Mouse (Mus musculus) limb, embryonic 10.5 days (tissue): ENCODE data around the gene Ctsz. TPM values are rescaled to one million over a fixed set of nuclear protein-coding genes. Genes with fewer than 3 reads are reported as not detected.
A peak's percentile ranks its signal among the peaks of the same experiment; 100 is the strongest.

ENCODE experiments used
- DNase-seq: peaks from one replicate; pipeline ENCODE4 v3.0.0-alpha.2; 2017; ENCODE audit warnings: low spot score
- H3K27ac ChIP-seq: fragments of 300-500 bp; sonication (generic); 2 replicates; pipeline ENCODE4 v1.5.1; 2016; ENCODE audit warnings: mild to moderate bottlenecking
- H3K27me3 ChIP-seq: fragments of 300-500 bp; sonication (generic); 2 replicates; pipeline ENCODE4 v1.6.1; 2016; ENCODE audit warnings: low read depth, mild to moderate bottlenecking; ENCODE audit not compliant: poor library complexity, severe bottlenecking
- H3K36me3 ChIP-seq: fragments of 300-500 bp; sonication (generic); 2 replicates; pipeline ENCODE4 v1.6.1; 2016; ENCODE audit warnings: mild to moderate bottlenecking, moderate library complexity
- H3K4me1 ChIP-seq: fragments of 300-500 bp; sonication (generic); 2 replicates; pipeline ENCODE4 v1.6.1; 2016
- H3K4me3 ChIP-seq: fragments of 300-500 bp; sonication (generic); 2 replicates; pipeline ENCODE4 v1.5.1; 2016; ENCODE audit warnings: mild to moderate bottlenecking, moderate library complexity
- H3K9me3 ChIP-seq: fragments of 300-500 bp; sonication (generic); replicated peaks from 2 replicates; pipeline ENCODE4 v1.6.1; 2016; ENCODE audit warnings: mild to moderate bottlenecking
- WGBS: fragments of 180-500 bp; shearing (Covaris S2); methylation state at CpG from one replicate; pipeline ENCODE4 v1.1.7; 2016; 5-methylcytosine and 5-hydroxymethylcytosine counted together
- polyA plus RNA-seq: library from polyadenylated mRNA; unstranded; fragments of >200 nt; fragmentation: Nextera tagmentation; extraction: Ambion mirVana; gene quantifications from 2 replicates; pipeline ENCODE4 v1.2.1, GENCODE M21; 2016

Gene Ctsz
- polyA plus RNA-seq, 1 experiment from 2014 or later, result 105 TPM

GRCm38 (mm10) chr2:174453681-174454080 lies 14.8 kb upstream of the Ctsz start:
- Histone ChIP-seq H3K9me3 (no peaks in the 10 kb centered on the region), H3K27me3 (no peaks in the 10 kb centered on the region), H3K4me3 (no peak overlapping the region), H3K27ac (no peak overlapping the region), H3K4me1 (no peaks in the 10 kb centered on the region), H3K36me3 (no peaks in the 10 kb centered on the region)
- no peak for DNase-seq
- WGBS, result 75% methylated on average over 7 of the region's 7 CpGs

DNA sequence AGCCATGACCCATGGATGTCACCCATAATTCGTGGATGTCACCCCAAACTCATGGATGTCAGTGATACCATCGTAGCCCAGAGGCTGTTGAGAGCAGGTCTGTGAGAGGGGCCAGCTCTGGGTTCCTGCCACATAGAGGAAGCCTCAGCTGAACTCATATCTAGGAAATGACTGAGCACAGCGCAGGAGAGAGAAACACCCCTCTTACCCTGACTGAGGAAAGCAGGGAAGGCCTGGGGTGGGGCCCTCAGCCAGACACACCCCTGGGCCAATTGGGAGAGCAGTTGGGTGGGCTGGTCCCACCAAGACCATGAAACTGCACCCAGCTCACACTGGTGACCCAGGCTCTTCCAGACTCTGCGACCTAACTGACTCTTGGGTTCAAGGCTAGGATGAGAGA lies 11.5 kb upstream of the Ctsz start, which contains the start of gene Tubb1:
Gene Tubb1 (plus strand): TSS at position 343 of the 400 bp plus-strand sequence.
- H3K9me3 ChIP-seq, result no peaks in the 10 kb centered on the region
- WGBS, result 74% methylated on average over 4 of the region's 4 CpGs
- no peak for DNase-seq
- H3K27me3 ChIP-seq, result 0 out of 2 replicates have a peak, but pooled peaks cover 7% of the 10 kb centered on the region
- H3K4me3 ChIP-seq, result no peak within 1 kb of the TSS
- no peak within 1 kb of the TSS for H3K27ac ChIP-seq
- H3K36me3 ChIP-seq, result no peaks in the 10 kb centered on the region
- peaks cover 11% of the 10 kb centered on the region for H3K4me1 ChIP-seq

GRCm38 (mm10) chr2:174448405-174448804 lies 9.6 kb upstream of the Ctsz start:
- Histone ChIP-seq H3K9me3 (no peaks in the 10 kb centered on the region), H3K4me3 (no peak overlapping the region), H3K27ac (no peak overlapping the region), H3K36me3 (no peaks in the 10 kb centered on the region), H3K4me1 (peaks cover 11% of the 10 kb centered on the region), H3K27me3 (0 out of 2 replicates have a peak, but pooled peaks cover 7% of the 10 kb centered on the region)
- WGBS, result 85% methylated on average over 4 of the region's 4 CpGs
- DNase-seq, result no peak

- 60% methylated on average over 8 of the region's 8 CpGs for WGBS
These were observed 8.1 kb upstream of the Ctsz start for GRCm38 (mm10) chr2:174446905-174447304.

GRCm38 (mm10) chr2:174446492-174446891 lies 7.7 kb upstream of the Ctsz start:
- peak overlapping the region; percentile 69 for H3K27ac ChIP-seq
- H3K9me3 ChIP-seq, result no peaks in the 10 kb centered on the region
- H3K4me1 ChIP-seq, result peaks cover 19% of the 10 kb centered on the region
- no peak for DNase-seq
- WGBS, result 52% methylated on average over 7 of the region's 7 CpGs
- no peaks in the 10 kb centered on the region for H3K36me3 ChIP-seq
- H3K4me3 ChIP-seq, result no peak overlapping the region
- 0 out of 2 replicates have a peak, but pooled peaks cover 7% of the 10 kb centered on the region for H3K27me3 ChIP-seq

More at GRCm38 (mm10) chr2:174446905-174447304, 8.1 kb upstream of the Ctsz start:
- H3K4me3 ChIP-seq, result no peak overlapping the region
- no peaks in the 10 kb centered on the region for H3K36me3 ChIP-seq
- peaks cover 19% of the 10 kb centered on the region for H3K4me1 ChIP-seq
- no peaks in the 10 kb centered on the region for H3K9me3 ChIP-seq
- H3K27me3 ChIP-seq, result 0 out of 2 replicates have a peak, but pooled peaks cover 7% of the 10 kb centered on the region
- H3K27ac ChIP-seq, result peak overlapping the region; percentile 69
- no peak for DNase-seq

GRCm38 (mm10) chr2:174445018-174445417 lies 6.2 kb upstream of the Ctsz start:
- no peaks in the 10 kb centered on the region for H3K9me3 ChIP-seq
- H3K27ac ChIP-seq, result no peak overlapping the region
- WGBS, result 86% methylated on average over 6 of the region's 6 CpGs
- H3K4me3 ChIP-seq, result no peak overlapping the region
- 0 out of 2 replicates have a peak, but pooled peaks cover 7% of the 10 kb centered on the region for H3K27me3 ChIP-seq
- no peak for DNase-seq
- peaks cover 19% of the 10 kb centered on the region for H3K4me1 ChIP-seq
- H3K36me3 ChIP-seq, result no peaks in the 10 kb centered on the region

DNA sequence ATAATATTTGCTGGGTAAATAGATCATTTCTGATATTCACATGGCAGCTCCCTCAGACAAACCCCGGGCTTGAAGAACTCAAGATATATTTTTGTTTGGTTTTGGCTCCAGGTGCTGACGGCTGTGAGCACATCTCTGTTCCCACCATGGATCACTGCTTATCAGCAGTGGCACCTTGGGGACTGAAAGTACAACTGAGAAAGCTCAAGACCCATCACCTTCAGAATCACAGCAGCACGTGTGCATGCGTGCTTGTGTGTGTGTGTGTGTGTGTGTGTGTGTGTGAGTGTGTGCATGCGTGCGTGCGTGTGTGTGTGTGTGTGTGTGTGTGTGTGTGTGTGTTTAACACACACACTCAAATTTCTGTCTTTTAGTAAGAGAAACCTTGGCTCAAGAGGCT lies 5.5 kb upstream of the Ctsz start:
- no peaks in the 10 kb centered on the region for H3K36me3 ChIP-seq
- peaks cover 23% of the 10 kb centered on the region for H3K4me1 ChIP-seq
- no peak overlapping the region for H3K4me3 ChIP-seq
- H3K27me3 ChIP-seq, result 0 out of 2 replicates have a peak, but pooled peaks cover 7% of the 10 kb centered on the region
- 91% methylated on average over 7 of the region's 7 CpGs for WGBS
- H3K9me3 ChIP-seq, result no peaks in the 10 kb centered on the region
- no peak for DNase-seq
- no peak overlapping the region for H3K27ac ChIP-seq

GRCm38 (mm10) chr2:174443046-174443445 lies 4.2 kb upstream of the Ctsz start:
- Histone ChIP-seq H3K27me3 (0 out of 2 replicates have a peak, but pooled peaks cover 7% of the 10 kb centered on the region), H3K36me3 (no peaks in the 10 kb centered on the region), H3K4me1 (peaks cover 36% of the 10 kb centered on the region), H3K9me3 (no peaks in the 10 kb centered on the region), H3K27ac (0 out of 2 replicates have a peak overlapping the region, but pooled peaks have one; percentile 1), H3K4me3 (no peak overlapping the region)
- DNase-seq, result no peak
- WGBS, result 81% methylated on average over 2 of the region's 2 CpGs

DNA sequence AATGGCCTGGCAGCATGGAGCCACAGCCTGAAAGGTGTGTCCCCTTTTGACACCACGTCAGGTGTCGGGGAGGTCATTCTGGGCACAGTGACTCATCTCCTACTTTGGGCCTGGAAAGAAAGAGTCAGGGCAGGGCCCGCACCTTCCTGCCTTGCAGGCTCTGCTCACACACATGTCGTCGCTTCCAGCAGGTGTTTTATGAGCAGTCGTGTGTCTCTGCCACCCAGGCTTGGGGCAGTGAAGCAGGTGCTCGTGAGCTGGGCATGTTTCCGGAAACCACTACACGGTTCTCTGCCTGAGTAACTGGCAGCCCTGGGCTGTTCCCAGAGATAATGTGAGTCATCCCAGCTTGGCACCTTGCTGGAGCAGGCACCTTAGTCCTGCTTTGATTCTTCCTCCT lies 3.6 kb upstream of the Ctsz start:
- H3K27ac ChIP-seq, result no peak overlapping the region

DNA sequence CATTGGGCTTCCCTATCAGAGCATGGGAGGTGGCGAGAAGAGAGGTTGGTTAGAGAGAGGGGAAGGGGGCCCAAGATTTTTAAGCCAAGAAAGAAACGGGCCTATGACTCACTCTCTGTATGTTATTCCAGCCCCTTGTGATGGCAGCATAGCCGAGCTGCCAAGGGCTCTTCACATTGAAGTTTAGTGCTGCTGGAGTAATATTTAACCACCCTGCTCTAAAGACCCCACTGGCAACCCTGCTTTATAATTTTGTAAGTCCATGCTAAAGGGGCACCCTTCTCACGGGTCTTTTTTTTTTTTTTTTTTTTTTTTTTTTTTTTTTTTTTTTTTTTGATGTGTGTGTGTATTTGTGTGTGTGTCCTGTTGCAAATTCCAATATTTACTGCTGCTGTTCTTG lies 3.1 kb upstream of the Ctsz start:
- Histone ChIP-seq H3K9me3 (no peaks in the 10 kb centered on the region), H3K4me1 (peaks cover 46% of the 10 kb centered on the region), H3K27me3 (0 out of 2 replicates have a peak, but pooled peaks cover 5% of the 10 kb centered on the region), H3K4me3 (no peak overlapping the region), H3K36me3 (no peaks in the 10 kb centered on the region), H3K27ac (no peak overlapping the region)
- no peak for DNase-seq
- WGBS, result 83% methylated on average over 4 of the region's 4 CpGs

More for the DNA sequence above, 3.6 kb upstream of the Ctsz start:
- no peaks in the 10 kb centered on the region for H3K36me3 ChIP-seq
- 0 out of 2 replicates have a peak, but pooled peaks cover 7% of the 10 kb centered on the region for H3K27me3 ChIP-seq
- WGBS, result 76% methylated on average over 9 of the region's 9 CpGs
- H3K4me3 ChIP-seq, result no peak overlapping the region
- peaks cover 42% of the 10 kb centered on the region for H3K4me1 ChIP-seq
- DNase-seq, result no peak
- no peaks in the 10 kb centered on the region for H3K9me3 ChIP-seq

- H3K4me3 ChIP-seq, result no peak overlapping the region
- DNase-seq, result no peak
- H3K27ac ChIP-seq, result 0 out of 2 replicates have a peak overlapping the region, but pooled peaks have one; percentile 90
- H3K9me3 ChIP-seq, result no peaks in the 10 kb centered on the region
- peaks cover 43% of the 10 kb centered on the region for H3K4me1 ChIP-seq
- peaks cover 16% of the 10 kb centered on the region for H3K36me3 ChIP-seq
- 82% methylated on average over 9 of the region's 9 CpGs for WGBS
- H3K27me3 ChIP-seq, result no peaks in the 10 kb centered on the region
These were observed 1.1 kb upstream of the Ctsz start for GRCm38 (mm10) chr2:174439961-174440360.

- WGBS, result 57% methylated on average over 5 of the region's 5 CpGs
- H3K4me3 ChIP-seq, result peak overlapping the region; percentile 72; the same call in 1 of the 2 replicates
- DNase-seq, result no peak
- H3K4me1 ChIP-seq, result peaks cover 44% of the 10 kb centered on the region
- no peaks in the 10 kb centered on the region for H3K27me3 ChIP-seq
- H3K27ac ChIP-seq, result peak overlapping the region; percentile 90
- H3K9me3 ChIP-seq, result no peaks in the 10 kb centered on the region
- H3K36me3 ChIP-seq, result peaks cover 21% of the 10 kb centered on the region
These were observed 605 bp upstream of the Ctsz start for GRCm38 (mm10) chr2:174439450-174439838.

DNA sequence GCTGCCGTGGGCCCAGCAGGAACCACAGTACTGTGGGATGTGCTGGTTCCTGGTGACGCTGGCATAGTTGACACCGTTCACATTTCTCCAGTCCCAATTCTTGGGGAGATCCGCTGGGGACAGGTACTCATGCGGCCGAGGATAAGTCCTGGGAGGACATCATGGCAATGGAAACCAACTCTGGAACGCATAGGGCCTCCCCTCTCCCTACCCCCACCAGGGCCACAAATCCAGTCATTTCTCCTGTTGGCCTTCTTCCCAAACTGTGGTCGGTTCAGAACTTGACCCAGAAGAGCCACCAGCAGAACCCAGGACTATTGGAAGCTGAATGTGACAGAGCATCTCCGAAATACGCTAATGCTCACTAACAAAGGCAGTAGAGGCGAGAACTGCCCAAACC lies 658 bp downstream of the Ctsz start:
- Histone ChIP-seq H3K4me3 (peak overlapping the region; percentile 72), H3K27ac (peak overlapping the region; percentile 90)
- no peak for DNase-seq

GRCm38 (mm10) chr2:174437697-174437982 lies 1.2 kb downstream of the Ctsz start:
- Histone ChIP-seq H3K36me3 (peaks cover 36% of the 10 kb centered on the region), H3K4me3 (peak overlapping the region; percentile 72), H3K4me1 (peaks cover 42% of the 10 kb centered on the region), H3K27ac (peak overlapping the region; percentile 90; the same call in 1 of the 2 replicates), H3K9me3 (no peaks in the 10 kb centered on the region), H3K27me3 (no peaks in the 10 kb centered on the region)
- DNase-seq, result no peak
- WGBS, result 94% methylated on average over 4 of the region's 4 CpGs

More for the DNA sequence above, 658 bp downstream of the Ctsz start:
- 70% methylated on average over 11 of the region's 11 CpGs for WGBS
- H3K36me3 ChIP-seq, result peaks cover 32% of the 10 kb centered on the region
- peaks cover 44% of the 10 kb centered on the region for H3K4me1 ChIP-seq
- H3K27me3 ChIP-seq, result no peaks in the 10 kb centered on the region
- H3K9me3 ChIP-seq, result no peaks in the 10 kb centered on the region
